Mouse (Mus musculus) megakaryocyte, embryonic 14.5 days (primary cell): ENCODE data around the gene Nell2.

Source experiments
- FLI1 ChIP-seq: IDR thresholded peaks from 2 replicates; pipeline ENCODE4 v1.6.1; 2012; ENCODE audit warnings: low read length, inconsistent platforms, mixed read lengths
- GATA1 ChIP-seq: IDR thresholded peaks from 3 replicates; pipeline ENCODE4 v1.6.1; 2012; ENCODE audit warnings: mixed read lengths, low read length, inconsistent platforms, borderline replicate concordance

- TF ChIP-seq GATA1 (no peak), FLI1 (no peak)
Observed at GRCm38 (mm10) chr15:95047486-95047885, 480.9 kb downstream of the Nell2 start.
